Mouse (Mus musculus): ENCODE data around the gene Mfn1.

- TF ChIP-seq POLR2A (IDR thresholded peaks at IDR 0.05; ENCODE audit: extremely low read depth, insufficient read depth, low read length) (no peak), CTCF (IDR thresholded peaks at IDR 0.05; ENCODE audit: extremely low read depth, insufficient read depth, low read length) (no peak)
These were observed 8.8 kb downstream of the Mfn1 start for GRCm38 (mm10) chr3:32538091-32538490.
